Mouse (Mus musculus): Measurements from ENCODE around the gene Cd200r3. TPM values are rescaled to one million over a fixed set of nuclear protein-coding genes. Genes with fewer than 3 reads are reported as not detected.

Cd200r3 gene
- total RNA-seq, 2 experiments from 2014 or later, result not detected

- DNase-seq (ENCODE audit: low spot score in 2 of 2), result no peak
These were observed 87.3 kb downstream of the Cd200r3 start for GRCm38 (mm10) chr16:45030796-45031195.

Other genes with a start within 250 kb of the Cd200r3 start
- 10 to 100 TPM; 12.6 to 14.8 TPM for gene Nepro, start 219.4 kb upstream of the Cd200r3 start, total RNA-seq (2021)
- 10 to 100 TPM; 12.1 to 16.1 TPM for gene Gtpbp8, start 197.3 kb upstream of the Cd200r3 start, total RNA-seq (2021)
- under 1 TPM; 0.46 to 0.51 TPM for gene Cd200r1, start 177.9 kb upstream of the Cd200r3 start, total RNA-seq (2021)
- gene Cd200r4, start 131.9 kb upstream of the Cd200r3 start, total RNA-seq (2021), result under 1 TPM in 1 of 2 experiments, not detected in 1; 0.29 TPM
- gene Cd200r2, start 76.6 kb upstream of the Cd200r3 start, total RNA-seq (2021), result not detected
- 100 to 1,000 TPM in 1 of 2 experiments, 10 to 100 TPM in 1; 24.9 to 124 TPM for gene Ccdc80, start 149.7 kb downstream of the Cd200r3 start, total RNA-seq (2021)
- 10 to 100 TPM; 25.6 to 34.0 TPM for gene Slc35a5, start 215.0 kb downstream of the Cd200r3 start, total RNA-seq (2021)
- gene Atg3, start 215.1 kb downstream of the Cd200r3 start, total RNA-seq (2021), result 10 to 100 TPM; 47.4 to 62.3 TPM